Mouse (Mus musculus) neural tube, embryonic 11.5 days (tissue): Measurements from ENCODE around the gene Gmpr. TPM values are rescaled to one million over a fixed set of nuclear protein-coding genes. Genes with fewer than 3 reads are reported as not detected.
A peak's percentile ranks its signal among the peaks of the same experiment; 100 is the strongest.

Source experiments
- ATAC-seq: fragments of 200-750 bp; cut with Nextera tagmentation; 2 replicates; pipeline ENCODE4 v1.8.0; 2017; ENCODE audit warnings: moderate number of reproducible peaks, mild to moderate bottlenecking, moderate TSS enrichment, moderate library complexity; ENCODE audit not compliant: insufficient read depth, low FRiP score, low TSS enrichment
- DNase-seq: peaks from one replicate; pipeline ENCODE4 v3.0.0-alpha.2; 2015; ENCODE audit warnings: low spot score
- H3K27ac ChIP-seq: fragments of 300-500 bp; sonication (generic); 2 replicates; pipeline ENCODE4 v1.5.1; 2014; ENCODE audit warnings: low read depth, mild to moderate bottlenecking, low read length
- H3K27me3 ChIP-seq: fragments of 300-500 bp; sonication (generic); 2 replicates; pipeline ENCODE4 v1.6.1; 2014; ENCODE audit warnings: mild to moderate bottlenecking, low read length, mixed read lengths; ENCODE audit not compliant: control insufficient read depth, insufficient read depth
- H3K36me3 ChIP-seq: fragments of 300-500 bp; sonication (generic); 2 replicates; pipeline ENCODE4 v1.6.1; 2014; ENCODE audit warnings: mild to moderate bottlenecking, low read length, moderate library complexity, mixed read lengths; ENCODE audit not compliant: control insufficient read depth, insufficient read depth
- H3K4me1 ChIP-seq: fragments of 300-500 bp; sonication (generic); 2 replicates; pipeline ENCODE4 v1.6.1; 2014; ENCODE audit warnings: low read length, mixed read lengths; ENCODE audit not compliant: control insufficient read depth, insufficient read depth
- H3K4me2 ChIP-seq: fragments of 300-500 bp; sonication (generic); 2 replicates; pipeline ENCODE4 v1.6.1; 2014; ENCODE audit warnings: low read depth, mild to moderate bottlenecking, moderate library complexity
- H3K4me3 ChIP-seq: fragments of 300-500 bp; sonication (generic); 2 replicates; pipeline ENCODE4 v1.5.1; 2014; ENCODE audit warnings: low read depth, low read length
- H3K9ac ChIP-seq: fragments of 300-500 bp; sonication (generic); 2 replicates; pipeline ENCODE4 v1.6.1; 2014; ENCODE audit warnings: mild to moderate bottlenecking, low read length
- H3K9me3 ChIP-seq: fragments of 300-500 bp; sonication (generic); 2 replicates; pipeline ENCODE4 v1.6.1; 2016; ENCODE audit warnings: low read length; ENCODE audit not compliant: control insufficient read depth
- WGBS: fragments of 180-500 bp; shearing (Covaris S2); extraction: QIAGEN DNeasy Blood & Tissue Kit; methylation state at CpG from one replicate; pipeline ENCODE4 v1.1.7; 2014; 5-methylcytosine and 5-hydroxymethylcytosine counted together
- polyA plus RNA-seq: library from polyadenylated mRNA; unstranded; fragments of >200 nt; fragmentation: Nextera tagmentation; extraction: Ambion mirVana; gene quantifications from 2 replicates; pipeline ENCODE4 v1.2.1, GENCODE M21; 2014

Gene Gmpr
- polyA plus RNA-seq, 1 experiment from 2014 or later, result 29.1 TPM

- WGBS, result 47% methylated on average over 10 of the region's 10 CpGs
- H3K36me3 ChIP-seq, result no peaks in the 10 kb centered on the region
- DNase-seq (no peak), ATAC-seq (no peak)
- H3K4me2 ChIP-seq, result no peak overlapping the region
- no peaks in the 10 kb centered on the region for H3K9me3 ChIP-seq
- no peak overlapping the region for H3K9ac ChIP-seq
- no peak overlapping the region for H3K27ac ChIP-seq
- H3K4me1 ChIP-seq, result 0 out of 2 replicates have a peak, but pooled peaks cover 4% of the 10 kb centered on the region
- no peaks in the 10 kb centered on the region for H3K27me3 ChIP-seq
- no peak overlapping the region for H3K4me3 ChIP-seq
These were observed 13.4 kb upstream of the Gmpr start for GRCm38 (mm10) chr13:45493846-45494245.

GRCm38 (mm10) chr13:45498623-45499022, 8.6 kb upstream of the Gmpr start:
- Histone ChIP-seq H3K4me3 (no peak overlapping the region), H3K4me1 (0 out of 2 replicates have a peak, but pooled peaks cover 4% of the 10 kb centered on the region), H3K27me3 (no peaks in the 10 kb centered on the region), H3K36me3 (no peaks in the 10 kb centered on the region), H3K9me3 (no peaks in the 10 kb centered on the region; the same call in 1 of the 2 replicates), H3K27ac (no peak overlapping the region), H3K9ac (no peak overlapping the region), H3K4me2 (no peak overlapping the region)
- DNase-seq (no peak), ATAC-seq (no peak)
- WGBS, result 83% methylated on average over 3 of the region's 3 CpGs

GRCm38 (mm10) chr13:45499391-45499790, 7.9 kb upstream of the Gmpr start:
- Histone ChIP-seq H3K27ac (no peak overlapping the region), H3K9ac (no peak overlapping the region), H3K9me3 (no peaks in the 10 kb centered on the region; the same call in 1 of the 2 replicates), H3K36me3 (no peaks in the 10 kb centered on the region), H3K4me2 (no peak overlapping the region), H3K27me3 (no peaks in the 10 kb centered on the region), H3K4me3 (no peak overlapping the region), H3K4me1 (no peaks in the 10 kb centered on the region)
- 84% methylated on average over 3 of the region's 3 CpGs for whole genome bisulfite sequencing
- ATAC-seq (no peak), DNase-seq (no peak)

- Histone ChIP-seq H3K27me3 (no peaks in the 10 kb centered on the region), H3K4me1 (no peaks in the 10 kb centered on the region), H3K9ac (no peak overlapping the region), H3K9me3 (no peaks in the 10 kb centered on the region; the same call in 1 of the 2 replicates), H3K4me2 (no peak overlapping the region), H3K36me3 (no peaks in the 10 kb centered on the region), H3K4me3 (no peak overlapping the region), H3K27ac (no peak overlapping the region)
- no peak for ATAC-seq
- 83% methylated on average over 3 of the region's 3 CpGs for WGBS
- no peak for DNase-seq
These were observed 7.3 kb upstream of the Gmpr start for GRCm38 (mm10) chr13:45499906-45500305.

- no peaks in the 10 kb centered on the region for H3K4me1 ChIP-seq
- H3K27ac ChIP-seq, result no peak overlapping the region
- DNase-seq, result no peak
- 91% methylated on average over 5 of the region's 5 CpGs for WGBS
- ATAC-seq, result no peak
- no peak overlapping the region for H3K4me2 ChIP-seq
- no peaks in the 10 kb centered on the region; the same call in 1 of the 2 replicates for H3K9me3 ChIP-seq
- no peak overlapping the region for H3K9ac ChIP-seq
- no peaks in the 10 kb centered on the region for H3K27me3 ChIP-seq
- H3K36me3 ChIP-seq, result no peaks in the 10 kb centered on the region
- H3K4me3 ChIP-seq, result no peak overlapping the region
These were observed 4.5 kb upstream of the Gmpr start for GRCm38 (mm10) chr13:45502791-45503190.

- no peak for ATAC-seq
- Histone ChIP-seq H3K9me3 (no peaks in the 10 kb centered on the region), H3K36me3 (no peaks in the 10 kb centered on the region), H3K9ac (no peak overlapping the region), H3K27ac (no peak overlapping the region), H3K4me3 (no peak overlapping the region), H3K4me2 (no peak overlapping the region), H3K4me1 (0 out of 2 replicates have a peak, but pooled peaks cover 4% of the 10 kb centered on the region), H3K27me3 (0 out of 2 replicates have a peak, but pooled peaks cover 5% of the 10 kb centered on the region)
- 90% methylated on average over 3 of the region's 3 CpGs for WGBS
- DNase-seq, result no peak
These were observed 1.7 kb upstream of the Gmpr start for GRCm38 (mm10) chr13:45505546-45505945.

- H3K4me3 ChIP-seq, result peak overlapping the region; percentile 52
- DNase-seq (peak; percentile 61), ATAC-seq (peak; percentile 65; the same call in 1 of the 2 replicates)
- 0 out of 2 replicates have a peak, but pooled peaks cover 4% of the 10 kb centered on the region for H3K4me1 ChIP-seq
- H3K4me2 ChIP-seq, result peak overlapping the region; percentile 93
- H3K9me3 ChIP-seq, result no peaks in the 10 kb centered on the region
- 0 out of 2 replicates have a peak, but pooled peaks cover 5% of the 10 kb centered on the region for H3K27me3 ChIP-seq
- no peaks in the 10 kb centered on the region for H3K36me3 ChIP-seq
- 2% methylated on average over 8 of the region's 8 CpGs for WGBS
- H3K27ac ChIP-seq, result no peak overlapping the region
- H3K9ac ChIP-seq, result no peak overlapping the region
These were observed 1.3 kb downstream of the Gmpr start for GRCm38 (mm10) chr13:45508495-45508894.

- Histone ChIP-seq H3K4me1 (0 out of 2 replicates have a peak, but pooled peaks cover 4% of the 10 kb centered on the region), H3K36me3 (no peaks in the 10 kb centered on the region), H3K9ac (no peak overlapping the region), H3K4me2 (no peak overlapping the region), H3K9me3 (no peaks in the 10 kb centered on the region), H3K27me3 (0 out of 2 replicates have a peak, but pooled peaks cover 5% of the 10 kb centered on the region), H3K4me3 (no peak overlapping the region), H3K27ac (no peak overlapping the region)
- DNase-seq (no peak), ATAC-seq (no peak)
- 62% methylated on average over 6 of the region's 6 CpGs for WGBS
These were observed 2.1 kb downstream of the Gmpr start for GRCm38 (mm10) chr13:45509366-45509765.

- no peak overlapping the region for H3K4me2 ChIP-seq
- H3K9me3 ChIP-seq, result no peaks in the 10 kb centered on the region
- 87% methylated on average over 6 of the region's 6 CpGs for WGBS
- H3K4me1 ChIP-seq, result 0 out of 2 replicates have a peak, but pooled peaks cover 8% of the 10 kb centered on the region
- 0 out of 2 replicates have a peak, but pooled peaks cover 5% of the 10 kb centered on the region for H3K27me3 ChIP-seq
- H3K9ac ChIP-seq, result no peak overlapping the region
- no peak overlapping the region for H3K4me3 ChIP-seq
- no peak for ATAC-seq
- no peaks in the 10 kb centered on the region for H3K36me3 ChIP-seq
- 0 out of 2 replicates have a peak overlapping the region, but pooled peaks have one; percentile 27 for H3K27ac ChIP-seq
- DNase-seq, result no peak
These were observed 4.6 kb downstream of the Gmpr start for GRCm38 (mm10) chr13:45511706-45512435.
